In genomic region chrX:73965307-73965706, GRCm38 (mm10) we compare ENCODE assay signal across 8 mouse cellular contexts. TPM values are rescaled to one million over a fixed set of nuclear protein-coding genes. Genes with fewer than 3 reads are reported as not detected.
DNase-seq lines count a peak whose midpoint lies in the region; ATAC-seq and TF ChIP-seq lines count a peak whose summit lies in the region.

No protein-coding gene starts in this region.

- WGBS in kidney, embryonic 15.5 days = 28% methylated on average over 20 of the region's 20 CpGs
- WGBS in limb, embryonic 14.5 days = 13% methylated on average over 20 of the region's 20 CpGs
- WGBS in thymus, adult 2 months = 0% methylated on average over 19 of the region's 20 CpGs

- DNase-seq in cerebellum, adult 8-10 months = peak; percentile 40
- peak; percentile 35 to 41 for DNase-seq in heart, adult 9 months (ENCODE audit: low spot score in 2 of 2)
- peak; percentile 20 for DNase-seq in limb, embryonic 14.5 days (ENCODE audit: low spot score)
- peak; percentile 71 for DNase-seq in thymus, adult 2 months

- H3K4me2 ChIP-seq in kidney, embryonic 15.5 days = peak overlapping the region; percentile 68
- peak overlapping the region; percentile 64 for H3K4me2 ChIP-seq in limb, embryonic 14.5 days (replicated peaks; ENCODE audit: low read depth, low read length, severe bottlenecking)
- H3K4me2 ChIP-seq in myocyte (ENCODE audit: low read depth) = peak overlapping the region; percentile 82

- TF ChIP-seq CTCF in thymus, adult 2 months (IDR thresholded peaks at IDR 0.05; ENCODE audit: borderline replicate concordance, control insufficient read depth, extremely low read depth, insufficient read depth, low read length, poor library complexity) = no peak

- H3K4me3 ChIP-seq in megakaryocyte, embryonic 14.5 days (replicated peaks) = peak overlapping the region; percentile 95
- peak overlapping the region; percentile 73 for H3K4me3 ChIP-seq in kidney, embryonic 15.5 days (replicated peaks)
- H3K4me3 ChIP-seq in limb, embryonic 14.5 days (replicated peaks; ENCODE audit: low read length) = peak overlapping the region; percentile 62
- peak overlapping the region; percentile 89 for H3K4me3 ChIP-seq in myocyte
- H3K4me3 ChIP-seq in thymus, adult 2 months (ENCODE audit: control insufficient read depth, insufficient read depth, low read length) = peak overlapping the region; percentile 95

- peaks cover 60% of the 10 kb centered on the region for H3K4me1 ChIP-seq in megakaryocyte, embryonic 14.5 days
- peaks cover 15% of the 10 kb centered on the region for H3K4me1 ChIP-seq in kidney, embryonic 15.5 days
- H3K4me1 ChIP-seq in limb, embryonic 14.5 days (ENCODE audit: control insufficient read depth, insufficient read depth, low read length) = peaks cover 6% of the 10 kb centered on the region
- peaks cover 9% of the 10 kb centered on the region for H3K4me1 ChIP-seq in thymus, adult 2 months (replicated peaks; ENCODE audit: control insufficient read depth, insufficient read depth, low read length)

- ATAC-seq in megakaryocyte, adult 5-6 weeks (ENCODE audit: poor library complexity, severe bottlenecking) = no peak
- no peak for ATAC-seq in kidney, embryonic 15.5 days (replicated peaks; ENCODE audit: low FRiP score)
- ATAC-seq in limb, embryonic 14.5 days (ENCODE audit: low FRiP score, low read depth) = no peak

- peaks cover 23% of the 10 kb centered on the region for H3K27me3 ChIP-seq in megakaryocyte, embryonic 14.5 days (replicated peaks)
- H3K27me3 ChIP-seq in kidney, embryonic 15.5 days = peaks cover 7% of the 10 kb centered on the region
- H3K27me3 ChIP-seq in limb, embryonic 14.5 days (ENCODE audit: control insufficient read depth, insufficient read depth, low read length) = no peaks in the 10 kb centered on the region
- H3K27me3 ChIP-seq in myocyte (ENCODE audit: control insufficient read depth, insufficient read depth, insufficient read length) = no peaks in the 10 kb centered on the region
- no peaks in the 10 kb centered on the region for H3K27me3 ChIP-seq in thymus, adult 2 months (ENCODE audit: control insufficient read depth, insufficient read depth, low read length)

- H3K27ac ChIP-seq in kidney, embryonic 15.5 days = peak overlapping the region; percentile 99
- peak overlapping the region; percentile 99; the same call in 1 of the 2 replicates for H3K27ac ChIP-seq in limb, embryonic 14.5 days (replicated peaks; ENCODE audit: low read depth, low read length)
- H3K27ac ChIP-seq in thymus, adult 2 months (ENCODE audit: control insufficient read depth, insufficient read depth, low read length) = peak overlapping the region; percentile 99

- peaks cover 20% of the 10 kb centered on the region for H3K36me3 ChIP-seq in megakaryocyte, embryonic 14.5 days (replicated peaks; ENCODE audit: low read length)
- H3K36me3 ChIP-seq in kidney, embryonic 15.5 days = peaks cover 11% of the 10 kb centered on the region; the same call in 1 of the 2 replicates
- peaks cover 4% of the 10 kb centered on the region; the same call in 1 of the 2 replicates for H3K36me3 ChIP-seq in limb, embryonic 14.5 days (ENCODE audit: control insufficient read depth, insufficient read depth, low read length)
- no peaks in the 10 kb centered on the region for H3K36me3 ChIP-seq in myocyte (ENCODE audit: control insufficient read depth, insufficient read depth)
- H3K36me3 ChIP-seq in thymus, adult 2 months (ENCODE audit: control insufficient read depth, insufficient read depth, low read length) = peaks cover 6% of the 10 kb centered on the region; the same call in 1 of the 2 replicates

- H3K79me2 ChIP-seq in myocyte (ENCODE audit: control insufficient read depth, insufficient read depth) = peaks cover 58% of the 10 kb centered on the region

- H3K9me3 ChIP-seq in megakaryocyte, embryonic 14.5 days = peaks cover 21% of the 10 kb centered on the region
- no peaks in the 10 kb centered on the region for H3K9me3 ChIP-seq in kidney, embryonic 15.5 days (replicated peaks)
- no peaks in the 10 kb centered on the region for H3K9me3 ChIP-seq in limb, embryonic 14.5 days (ENCODE audit: control insufficient read depth, low read length)

- peak overlapping the region; percentile 65 for H3K9ac ChIP-seq in kidney, embryonic 15.5 days
- peak overlapping the region; percentile 76 for H3K9ac ChIP-seq in limb, embryonic 14.5 days (ENCODE audit: low read depth, low read length, severe bottlenecking)

- H3ac ChIP-seq in myocyte (ENCODE audit: control insufficient read depth, insufficient read length) = peak overlapping the region; percentile 43

- TF ChIP-seq POLR2A in limb, embryonic 14.5 days (IDR thresholded peaks at IDR 0.05; ENCODE audit: borderline replicate concordance, extremely low read depth, insufficient read depth, insufficient read length) = no peak
- peak; percentile 31 for TF ChIP-seq POLR2A in myocyte (IDR thresholded peaks at IDR 0.05; ENCODE audit: insufficient read length, low read depth)
- 0 out of 2 replicates have a peak, but pooled peaks have one; percentile 23 for TF ChIP-seq POLR2A in thymus, adult 2 months (IDR thresholded peaks at IDR 0.05; ENCODE audit: control insufficient read depth, extremely low read depth, insufficient read depth, low read length, poor library complexity)

TF ChIP-seq in myocyte, 11 proteins besides CTCF, POLR2A, EP300 and RAD21:
- TF ChIP-seq POLR2AphosphoS2 (IDR thresholded peaks at IDR 0.05; ENCODE audit: insufficient read length, low read depth) = no peak
- TF ChIP-seq TCF12 (IDR thresholded peaks at IDR 0.05; ENCODE audit: insufficient read depth, poor library complexity, severe bottlenecking) = no peak
- TF ChIP-seq TCF3 (IDR thresholded peaks at IDR 0.05; ENCODE audit: insufficient read length, low read depth) = no peak
- no peak for TF ChIP-seq MAX (IDR thresholded peaks at IDR 0.05; ENCODE audit: low read depth)
- TF ChIP-seq USF1 (IDR thresholded peaks at IDR 0.05; ENCODE audit: low read depth) = no peak
- TF ChIP-seq REST (IDR thresholded peaks at IDR 0.05; ENCODE audit: insufficient read depth, insufficient read length) = no peak

RNA-seq across cellular contexts. Expression of gene Hcfc1, which starts 0.8 kb away (rescaled TPM):
- 58.4 and 162 TPM in 2 replicates for polyA plus RNA-seq in megakaryocyte, embryonic 14.5 days (2012; ENCODE audit: insufficient read depth, low replicate concordance)
- 108 and 109 TPM in 2 replicates for total RNA-seq in megakaryocyte, adult 5-6 weeks (2015)
- 52.5 and 67.7 TPM in 2 replicates for total RNA-seq in megakaryocyte, adult 5-6 weeks (2017)
- polyA plus RNA-seq in kidney, embryonic 15.5 days (2015; fragmentation: Nextera tagmentation; extraction: Ambion mirVana) = 58.1 and 60.5 TPM in 2 replicates
- 71.7 and 93.7 TPM in 2 replicates for polyA plus RNA-seq in limb, embryonic 14.5 days (2012; rRNA removed)
- polyA plus RNA-seq in limb, embryonic 14.5 days (2014; fragmentation: Nextera tagmentation; extraction: Ambion mirVana) = 65.3 and 71.2 TPM in 2 replicates
- polyA plus RNA-seq in myocyte (2012; fragmentation: generic; extraction: Trizol) = 38.1 TPM
- polyA plus RNA-seq in thymus, adult 2 months (2012; rRNA removed) = 193 and 271 TPM in 2 replicates

RNA-seq across cellular contexts. Expression of gene Renbp, which starts 34.7 kb away (rescaled TPM):
- 31.2 and 114 TPM in 2 replicates for polyA plus RNA-seq in megakaryocyte, embryonic 14.5 days (2012; ENCODE audit: insufficient read depth, low replicate concordance)
- total RNA-seq in megakaryocyte, adult 5-6 weeks (2015) = 11.3 and 13.5 TPM in 2 replicates
- 23.1 and 34.4 TPM in 2 replicates for total RNA-seq in megakaryocyte, adult 5-6 weeks (2017)
- 41.9 and 54.5 TPM in 2 replicates for polyA plus RNA-seq in kidney, embryonic 15.5 days (2015; fragmentation: Nextera tagmentation; extraction: Ambion mirVana)
- 29.6 and 33.7 TPM in 2 replicates for polyA plus RNA-seq in limb, embryonic 14.5 days (2012; rRNA removed)
- 34.0 and 39.3 TPM in 2 replicates for polyA plus RNA-seq in limb, embryonic 14.5 days (2014; fragmentation: Nextera tagmentation; extraction: Ambion mirVana)
- 103 TPM for polyA plus RNA-seq in myocyte (2012; fragmentation: generic; extraction: Trizol)
- polyA plus RNA-seq in thymus, adult 2 months (2012; rRNA removed) = 13.7 and 16.1 TPM in 2 replicates

RNA-seq across cellular contexts. Expression of gene Naa10, which starts 43.6 kb away (rescaled TPM):
- polyA plus RNA-seq in megakaryocyte, embryonic 14.5 days (2012; ENCODE audit: insufficient read depth, low replicate concordance) = 58.9 and 174 TPM in 2 replicates
- 51.7 and 59.9 TPM in 2 replicates for total RNA-seq in megakaryocyte, adult 5-6 weeks (2015)
- total RNA-seq in megakaryocyte, adult 5-6 weeks (2017) = 79.4 and 93.7 TPM in 2 replicates
- 139 and 159 TPM in 2 replicates for polyA plus RNA-seq in kidney, embryonic 15.5 days (2015; fragmentation: Nextera tagmentation; extraction: Ambion mirVana)
- polyA plus RNA-seq in limb, embryonic 14.5 days (2012; rRNA removed) = 114 and 128 TPM in 2 replicates
- polyA plus RNA-seq in limb, embryonic 14.5 days (2014; fragmentation: Nextera tagmentation; extraction: Ambion mirVana) = 112 and 117 TPM in 2 replicates
- polyA plus RNA-seq in myocyte (2012; fragmentation: generic; extraction: Trizol) = 83.1 TPM
- 82.0 and 102 TPM in 2 replicates for polyA plus RNA-seq in thymus, adult 2 months (2012; rRNA removed)

RNA-seq across cellular contexts. Expression of gene Arhgap4, which starts 43.6 kb away (rescaled TPM):
- 6.6 and 13.3 TPM in 2 replicates for polyA plus RNA-seq in megakaryocyte, embryonic 14.5 days (2012; ENCODE audit: insufficient read depth, low replicate concordance)
- 67.6 and 69.7 TPM in 2 replicates for total RNA-seq in megakaryocyte, adult 5-6 weeks (2015)
- 98.9 and 119 TPM in 2 replicates for total RNA-seq in megakaryocyte, adult 5-6 weeks (2017)
- polyA plus RNA-seq in kidney, embryonic 15.5 days (2015; fragmentation: Nextera tagmentation; extraction: Ambion mirVana) = 3.7 and 4.0 TPM in 2 replicates
- 8.8 and 9.3 TPM in 2 replicates for polyA plus RNA-seq in limb, embryonic 14.5 days (2012; rRNA removed)
- 2.7 and 3.7 TPM in 2 replicates for polyA plus RNA-seq in limb, embryonic 14.5 days (2014; fragmentation: Nextera tagmentation; extraction: Ambion mirVana)
- 0.24 TPM for polyA plus RNA-seq in myocyte (2012; fragmentation: generic; extraction: Trizol)
- 574 and 583 TPM in 2 replicates for polyA plus RNA-seq in thymus, adult 2 months (2012; rRNA removed)

RNA-seq across cellular contexts. Expression of gene Irak1, which starts 58.4 kb away (rescaled TPM):
- polyA plus RNA-seq in megakaryocyte, embryonic 14.5 days (2012; ENCODE audit: insufficient read depth, low replicate concordance) = 134 and 271 TPM in 2 replicates
- 46.4 and 55.3 TPM in 2 replicates for total RNA-seq in megakaryocyte, adult 5-6 weeks (2015)
- total RNA-seq in megakaryocyte, adult 5-6 weeks (2017) = 32.3 and 46.0 TPM in 2 replicates
- 71.5 and 77.8 TPM in 2 replicates for polyA plus RNA-seq in kidney, embryonic 15.5 days (2015; fragmentation: Nextera tagmentation; extraction: Ambion mirVana)
- polyA plus RNA-seq in limb, embryonic 14.5 days (2012; rRNA removed) = 86.0 and 123 TPM in 2 replicates
- 49.6 and 52.6 TPM in 2 replicates for polyA plus RNA-seq in limb, embryonic 14.5 days (2014; fragmentation: Nextera tagmentation; extraction: Ambion mirVana)
- polyA plus RNA-seq in myocyte (2012; fragmentation: generic; extraction: Trizol) = 28.6 TPM
- 166 and 182 TPM in 2 replicates for polyA plus RNA-seq in thymus, adult 2 months (2012; rRNA removed)

Comparison
In these comparisons a context has a peak if more than half of its experiments do, and no peak if none do; other contexts are left out.
1. DNase-seq: peak in every context shown above with its lines; median percentile 71 in thymus, adult 2 months; 40 in cerebellum, adult 8-10 months; 38 in heart, adult 9 months; 20 in limb, embryonic 14.5 days.